Mouse (Mus musculus) colon, adult 2 months (tissue): ENCODE results near the gene Acer1. TPM values are rescaled to one million over a fixed set of nuclear protein-coding genes. Genes with fewer than 3 reads are reported as not detected.

Experiments used
- polyA plus RNA-seq: library from polyadenylated mRNA; depleted of rRNA; stranded (reverse); fragments of >200 nt; gene quantifications from 2 replicates; pipeline ENCODE4 v1.2.3, GENCODE M21; 2012; rRNA removed

Acer1 gene
- 73.6 and 84.8 TPM in 2 replicates for polyA plus RNA-seq

GRCm38 (mm10) chr17:56982013-56982412 is at the start of gene Acer1:
Gene Acer1 (minus strand): TSS chr17:56982126.

DNA sequence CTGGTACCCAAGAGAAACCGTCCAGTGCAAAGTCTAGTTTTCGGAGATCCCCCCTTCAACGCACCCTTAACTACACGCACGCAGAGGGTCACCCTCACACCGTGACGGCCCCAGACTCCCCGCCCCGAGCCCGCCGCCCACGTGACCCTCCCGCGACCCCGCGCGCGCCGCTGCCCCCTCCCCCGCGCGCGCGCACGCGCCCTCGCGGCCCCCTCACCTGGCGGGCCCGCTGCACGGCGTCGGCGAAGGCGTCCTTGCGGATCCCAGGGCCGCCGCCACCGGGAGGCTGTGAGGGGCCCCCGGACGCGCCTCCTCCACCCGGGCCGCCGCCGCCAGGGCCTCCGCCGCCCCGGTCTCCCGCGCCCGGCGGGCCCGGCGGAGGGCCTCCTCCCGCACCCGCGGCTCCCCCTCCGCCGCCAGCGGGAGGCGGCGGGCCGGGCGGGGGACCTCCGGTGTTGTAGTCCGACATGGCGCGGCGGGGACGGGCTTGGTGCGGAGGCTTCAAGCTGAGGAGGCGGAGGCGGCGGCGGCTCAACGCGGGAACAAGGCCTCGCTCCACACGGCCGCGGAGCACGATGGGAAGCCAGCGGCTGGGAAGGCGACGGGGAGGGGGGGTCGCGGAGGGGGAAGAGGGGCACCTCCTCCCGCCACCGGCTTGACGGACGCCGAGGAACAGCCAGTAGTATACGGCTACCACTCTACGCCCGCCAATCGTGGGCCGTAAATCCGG is 49.2 kb upstream of the Acer1 start, which contains the start of gene Khsrp:
TSS of gene Khsrp (minus strand) at position 592 of the 730 bp plus-strand sequence.

DNA sequence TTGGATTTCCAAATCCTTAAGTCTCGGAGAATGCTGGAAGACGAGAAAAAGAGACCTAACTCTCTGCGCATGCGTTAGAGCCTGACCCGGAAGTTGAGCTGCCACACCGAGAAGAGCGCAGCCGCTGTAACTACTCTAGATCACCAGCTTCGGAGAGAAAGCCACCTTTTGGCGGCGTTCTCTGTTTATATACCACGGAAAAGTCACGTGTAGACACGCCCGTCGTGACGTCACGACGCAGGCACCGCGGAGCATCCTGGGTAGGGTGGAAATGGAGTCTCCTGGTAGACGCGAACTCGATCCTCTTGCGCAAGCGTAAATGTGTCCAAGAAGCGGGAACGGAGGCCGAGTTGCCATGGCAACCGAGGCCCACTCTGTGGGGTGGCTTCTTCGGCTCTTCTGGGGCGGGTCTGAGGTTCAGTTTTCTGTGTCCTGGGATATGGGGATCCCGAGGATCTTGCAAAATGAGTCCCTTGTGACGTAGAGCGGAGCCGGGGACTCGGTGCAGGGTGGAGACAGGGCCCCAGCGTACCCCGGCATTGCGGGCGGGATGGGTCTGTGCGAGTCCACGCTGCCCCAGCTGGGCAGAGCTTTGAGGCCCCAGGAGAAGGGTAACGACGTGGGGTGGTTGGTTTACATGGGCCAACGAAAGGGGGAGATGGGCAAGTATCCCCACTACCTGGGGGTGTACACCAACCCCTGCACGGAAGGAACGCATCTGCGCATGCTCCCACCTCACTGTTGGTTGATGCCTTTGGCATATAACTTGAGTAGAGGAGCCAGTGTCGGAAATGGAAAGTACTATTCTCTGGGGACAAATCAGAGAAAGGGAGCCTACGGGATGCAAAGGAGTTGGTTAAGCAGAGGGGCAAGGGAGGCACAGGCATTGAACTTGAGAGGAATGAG is 29.6 kb upstream of the Acer1 start, which contains the start of the genes Gtf2f1 and Gm17949:
TSS of gene Gtf2f1 (minus strand) at position 53 of the 906 bp plus-strand sequence.
TSS of gene Gm17949 (plus strand) at position 234 of the 906 bp plus-strand sequence.

GRCm38 (mm10) chr17:56999968-57000609 is 18.2 kb upstream of the Acer1 start, which contains the start of gene Pspn:
Gene Pspn (minus strand): TSS chr17:57000018.

GRCm38 (mm10) chr17:56997029-56997667 is 15.2 kb upstream of the Acer1 start, which contains the start of gene Alkbh7:
Gene Alkbh7 (plus strand): TSS chr17:56997339.

DNA sequence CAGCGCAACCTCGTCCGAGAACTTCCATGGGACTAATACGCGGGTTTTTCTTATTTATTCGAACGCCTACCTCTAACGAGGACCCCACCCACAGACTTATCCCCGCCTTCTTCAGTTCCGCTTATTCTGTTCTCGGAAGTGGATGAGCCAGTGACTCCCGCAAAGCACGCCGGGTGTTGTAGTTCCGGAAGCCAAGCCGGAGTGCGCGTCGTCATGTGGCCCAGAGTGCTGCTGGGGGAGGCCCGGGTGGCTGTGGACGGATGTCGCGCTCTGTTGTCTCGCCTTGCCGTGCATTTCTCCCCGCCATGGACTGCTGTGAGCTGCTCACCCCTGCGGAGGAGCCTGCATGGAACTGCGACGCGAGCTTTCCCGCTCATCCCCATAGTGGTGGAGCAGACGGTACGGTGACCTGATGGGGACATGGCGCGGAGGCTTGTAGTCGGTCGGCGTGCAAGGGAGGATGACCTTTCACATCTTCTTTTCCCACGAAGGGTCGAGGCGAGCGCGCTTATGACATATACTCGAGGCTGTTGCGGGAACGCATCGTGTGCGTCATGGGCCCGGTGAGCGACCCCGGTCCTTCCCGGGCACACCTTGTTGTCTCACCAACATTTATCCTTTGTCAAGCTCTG is 8.3 kb upstream of the Acer1 start, which contains the start of gene Clpp:
TSS of gene Clpp (plus strand) at position 191 of the 632 bp plus-strand sequence.

GRCm38 (mm10) chr17:56935363-56936131 is 46.4 kb downstream of the Acer1 start, which contains the start of gene Mllt1:
Gene Mllt1 (minus strand): TSS chr17:56935415.

Other genes starting within 250 kb of the Acer1 start
- gene Nrtn, start 224.6 kb downstream of the Acer1 start, polyA plus RNA-seq, result 58.2 and 62.5 TPM in 2 replicates
- 75.7 and 94.5 TPM in 2 replicates for gene Dus3l, start 217.4 kb downstream of the Acer1 start, polyA plus RNA-seq
- gene Prr22, start 211.9 kb downstream of the Acer1 start, polyA plus RNA-seq, result 3.8 and 4.5 TPM in 2 replicates
- 13.0 and 16.5 TPM in 2 replicates for gene Rfx2, start 151.1 kb downstream of the Acer1 start, polyA plus RNA-seq
- not detected in 2 replicates for gene Acsbg2, start 107.7 kb downstream of the Acer1 start, polyA plus RNA-seq
- gene 1700061G19Rik, start 106.6 kb downstream of the Acer1 start, polyA plus RNA-seq, result 0.05 and 0.22 TPM in 2 replicates
- 59.6 and 65.3 TPM in 2 replicates for gene Mllt1, start 46.7 kb downstream of the Acer1 start, polyA plus RNA-seq
- gene Clpp, start 8.2 kb upstream of the Acer1 start, polyA plus RNA-seq, result 174 and 182 TPM in 2 replicates
- 70.7 and 72.3 TPM in 2 replicates for gene Alkbh7, start 15.2 kb upstream of the Acer1 start, polyA plus RNA-seq
- 0.57 TPM in 1 of 2 replicates, not detected in the other for gene Pspn, start 17.9 kb upstream of the Acer1 start, polyA plus RNA-seq
- 31.0 and 35.2 TPM in 2 replicates for gene Gtf2f1, start 29.2 kb upstream of the Acer1 start, polyA plus RNA-seq
- gene Gm17949, start 29.3 kb upstream of the Acer1 start, polyA plus RNA-seq, result 0.24 TPM in 1 of 2 replicates, not detected in the other
- 83.9 and 101 TPM in 2 replicates for gene Khsrp, start 49.4 kb upstream of the Acer1 start, polyA plus RNA-seq
- not detected in 2 replicates for gene Slc25a41, start 59.5 kb upstream of the Acer1 start, polyA plus RNA-seq
- 237 and 303 TPM in 2 replicates for gene Crb3, start 77.0 kb upstream of the Acer1 start, polyA plus RNA-seq
- gene Slc25a23, start 77.7 kb upstream of the Acer1 start, polyA plus RNA-seq, result 33.4 and 39.0 TPM in 2 replicates
- gene Dennd1c, start 96.4 kb upstream of the Acer1 start, polyA plus RNA-seq, result 3.9 and 4.8 TPM in 2 replicates
- gene Tubb4a, start 105.7 kb upstream of the Acer1 start, polyA plus RNA-seq, result 8.0 and 8.8 TPM in 2 replicates
- 2.2 and 2.3 TPM in 2 replicates for gene Tnfsf9, start 123.2 kb upstream of the Acer1 start, polyA plus RNA-seq
- gene Cd70, start 167.7 kb upstream of the Acer1 start, polyA plus RNA-seq, result not detected in 2 replicates
- 0.48 and 0.52 TPM in 2 replicates for gene Tnfsf14, start 212.1 kb upstream of the Acer1 start, polyA plus RNA-seq
- 40.1 and 41.4 TPM in 2 replicates for gene C3, start 246.0 kb upstream of the Acer1 start, polyA plus RNA-seq